Mouse (Mus musculus): ENCODE results near the gene Proser2. TPM values are rescaled to one million over a fixed set of nuclear protein-coding genes. Genes with fewer than 3 reads are reported as not detected.

Gene Proser2
- polyA plus RNA-seq (2015; fragmentation: Illumina TruSeq; extraction: RNeasy Lipid Tissue Mini Kit (QIAGEN cat#74804); ENCODE audit: low read depth, low replicate concordance): 2.1 TPM

GRCm38 (mm10) chr2:6129555-6130355 lies at the start of gene Proser2:
Gene Proser2, minus strand, starts transcription at chr2:6130211.

Other genes starting within 250 kb of the Proser2 start
- 75.4 TPM for gene Sec61a2, start 234.8 kb downstream of the Proser2 start, polyA plus RNA-seq (2015; fragmentation: Illumina TruSeq; extraction: RNeasy Lipid Tissue Mini Kit (QIAGEN cat#74804); ENCODE audit: low read depth, low replicate concordance)
- gene Dhtkd1, start 187.4 kb downstream of the Proser2 start, polyA plus RNA-seq (2015; fragmentation: Illumina TruSeq; extraction: RNeasy Lipid Tissue Mini Kit (QIAGEN cat#74804); ENCODE audit: low read depth, low replicate concordance): 5.3 TPM
- gene Upf2, start 178.7 kb downstream of the Proser2 start, polyA plus RNA-seq (2015; fragmentation: Illumina TruSeq; extraction: RNeasy Lipid Tissue Mini Kit (QIAGEN cat#74804); ENCODE audit: low read depth, low replicate concordance): 29.2 TPM
- gene Echdc3, start 82.8 kb upstream of the Proser2 start, polyA plus RNA-seq (2015; fragmentation: Illumina TruSeq; extraction: RNeasy Lipid Tissue Mini Kit (QIAGEN cat#74804); ENCODE audit: low read depth, low replicate concordance): 1.8 TPM
- gene Usp6nl, start 192.5 kb upstream of the Proser2 start, polyA plus RNA-seq (2015; fragmentation: Illumina TruSeq; extraction: RNeasy Lipid Tissue Mini Kit (QIAGEN cat#74804); ENCODE audit: low read depth, low replicate concordance): 11.1 TPM

All from brain, adult 10 weeks (tissue).